Mouse (Mus musculus): ENCODE measurements around the gene Dcun1d3. TPM values are rescaled to one million over a fixed set of nuclear protein-coding genes. Genes with fewer than 3 reads are reported as not detected.

Gene Dcun1d3
- polyA plus RNA-seq, 1 experiment, result 13.0 TPM

GRCm38 (mm10) chr7:119879171-119879570, 16.9 kb downstream of the Dcun1d3 start:
- TF ChIP-seq POLR2A (IDR thresholded peaks at IDR 0.05; ENCODE audit: borderline replicate concordance, low read depth, low read length), result no peak
- TF ChIP-seq CTCF (IDR thresholded peaks at IDR 0.05; ENCODE audit: low read depth, low read length), result no peak
- H3K27ac ChIP-seq (ENCODE audit: insufficient read depth, low read depth, low read length), result peak overlapping the region; percentile 52
- peaks cover 38% of the 10 kb centered on the region for H3K4me1 ChIP-seq (ENCODE audit: control insufficient read depth, insufficient read depth, low read length)
- no peak overlapping the region for H3K4me3 ChIP-seq (ENCODE audit: insufficient read depth, low read length)

- Histone ChIP-seq H3K4me1 (ENCODE audit: control insufficient read depth, insufficient read depth, low read length) (peaks cover 39% of the 10 kb centered on the region), H3K27ac (ENCODE audit: insufficient read depth, low read depth, low read length) (no peak overlapping the region), H3K4me3 (ENCODE audit: insufficient read depth, low read length) (no peak overlapping the region)
- TF ChIP-seq CTCF (IDR thresholded peaks at IDR 0.05; ENCODE audit: low read depth, low read length) (no peak), POLR2A (IDR thresholded peaks at IDR 0.05; ENCODE audit: borderline replicate concordance, low read depth, low read length) (no peak)
Observed at GRCm38 (mm10) chr7:119875776-119876440, 20.2 kb downstream of the Dcun1d3 start.

- Histone ChIP-seq H3K27ac (ENCODE audit: insufficient read depth, low read depth, low read length) (no peak overlapping the region), H3K4me1 (ENCODE audit: control insufficient read depth, insufficient read depth, low read length) (peaks cover 24% of the 10 kb centered on the region), H3K4me3 (ENCODE audit: insufficient read depth, low read length) (no peak overlapping the region)
- TF ChIP-seq CTCF (IDR thresholded peaks at IDR 0.05; ENCODE audit: low read depth, low read length) (no peak), POLR2A (IDR thresholded peaks at IDR 0.05; ENCODE audit: borderline replicate concordance, low read depth, low read length) (no peak)
Observed at GRCm38 (mm10) chr7:119873050-119873449, 23.0 kb downstream of the Dcun1d3 start.

GRCm38 (mm10) chr7:119872204-119872603, 23.9 kb downstream of the Dcun1d3 start:
- Histone ChIP-seq H3K27ac (ENCODE audit: insufficient read depth, low read depth, low read length) (no peak overlapping the region), H3K4me3 (ENCODE audit: insufficient read depth, low read length) (no peak overlapping the region), H3K4me1 (ENCODE audit: control insufficient read depth, insufficient read depth, low read length) (peaks cover 28% of the 10 kb centered on the region)
- no peak for TF ChIP-seq POLR2A (IDR thresholded peaks at IDR 0.05; ENCODE audit: borderline replicate concordance, low read depth, low read length)
- no peak for TF ChIP-seq CTCF (IDR thresholded peaks at IDR 0.05; ENCODE audit: low read depth, low read length)

- H3K4me3 ChIP-seq (ENCODE audit: insufficient read depth, low read length), result no peak overlapping the region
- TF ChIP-seq POLR2A (IDR thresholded peaks at IDR 0.05; ENCODE audit: borderline replicate concordance, low read depth, low read length) (no peak), CTCF (IDR thresholded peaks at IDR 0.05; ENCODE audit: low read depth, low read length) (no peak)
Observed at GRCm38 (mm10) chr7:119866136-119866535, 30.0 kb downstream of the Dcun1d3 start.

GRCm38 (mm10) chr7:119864500-119864899, 31.6 kb downstream of the Dcun1d3 start:
- TF ChIP-seq CTCF (IDR thresholded peaks at IDR 0.05; ENCODE audit: low read depth, low read length) (no peak), POLR2A (IDR thresholded peaks at IDR 0.05; ENCODE audit: borderline replicate concordance, low read depth, low read length) (no peak)
- no peak overlapping the region for H3K4me3 ChIP-seq (ENCODE audit: insufficient read depth, low read length)
- peaks cover 42% of the 10 kb centered on the region for H3K4me1 ChIP-seq (ENCODE audit: control insufficient read depth, insufficient read depth, low read length)
- H3K27ac ChIP-seq (ENCODE audit: insufficient read depth, low read depth, low read length), result no peak overlapping the region

More at GRCm38 (mm10) chr7:119866136-119866535, 30.0 kb downstream of the Dcun1d3 start:
- H3K27ac ChIP-seq (ENCODE audit: insufficient read depth, low read depth, low read length), result no peak overlapping the region
- peaks cover 34% of the 10 kb centered on the region for H3K4me1 ChIP-seq (ENCODE audit: control insufficient read depth, insufficient read depth, low read length)

GRCm38 (mm10) chr7:119862167-119862566, 33.9 kb downstream of the Dcun1d3 start:
- H3K27ac ChIP-seq (ENCODE audit: insufficient read depth, low read depth, low read length), result peak overlapping the region; percentile 86
- peaks cover 27% of the 10 kb centered on the region for H3K4me1 ChIP-seq (ENCODE audit: control insufficient read depth, insufficient read depth, low read length)
- H3K4me3 ChIP-seq (ENCODE audit: insufficient read depth, low read length), result no peak overlapping the region
- no peak for TF ChIP-seq CTCF (IDR thresholded peaks at IDR 0.05; ENCODE audit: low read depth, low read length)
- TF ChIP-seq POLR2A (IDR thresholded peaks at IDR 0.05; ENCODE audit: borderline replicate concordance, low read depth, low read length), result no peak

GRCm38 (mm10) chr7:119861335-119862091, 34.6 kb downstream of the Dcun1d3 start:
- TF ChIP-seq CTCF (IDR thresholded peaks at IDR 0.05; ENCODE audit: low read depth, low read length), result no peak
- TF ChIP-seq POLR2A (IDR thresholded peaks at IDR 0.05; ENCODE audit: borderline replicate concordance, low read depth, low read length), result no peak
- Histone ChIP-seq H3K4me3 (ENCODE audit: insufficient read depth, low read length) (no peak overlapping the region), H3K4me1 (ENCODE audit: control insufficient read depth, insufficient read depth, low read length) (peaks cover 26% of the 10 kb centered on the region), H3K27ac (ENCODE audit: insufficient read depth, low read depth, low read length) (peak overlapping the region; percentile 86)

GRCm38 (mm10) chr7:119860971-119861334, 35.1 kb downstream of the Dcun1d3 start:
- H3K27ac ChIP-seq (ENCODE audit: insufficient read depth, low read depth, low read length), result peak overlapping the region; percentile 86
- TF ChIP-seq CTCF (IDR thresholded peaks at IDR 0.05; ENCODE audit: low read depth, low read length), result no peak
- no peak for TF ChIP-seq POLR2A (IDR thresholded peaks at IDR 0.05; ENCODE audit: borderline replicate concordance, low read depth, low read length)
- H3K4me3 ChIP-seq (ENCODE audit: insufficient read depth, low read length), result no peak overlapping the region
- peaks cover 26% of the 10 kb centered on the region for H3K4me1 ChIP-seq (ENCODE audit: control insufficient read depth, insufficient read depth, low read length)

GRCm38 (mm10) chr7:119860554-119860953, 35.5 kb downstream of the Dcun1d3 start:
- peaks cover 26% of the 10 kb centered on the region for H3K4me1 ChIP-seq (ENCODE audit: control insufficient read depth, insufficient read depth, low read length)
- TF ChIP-seq CTCF (IDR thresholded peaks at IDR 0.05; ENCODE audit: low read depth, low read length), result no peak
- no peak for TF ChIP-seq POLR2A (IDR thresholded peaks at IDR 0.05; ENCODE audit: borderline replicate concordance, low read depth, low read length)
- H3K27ac ChIP-seq (ENCODE audit: insufficient read depth, low read depth, low read length), result no peak overlapping the region
- H3K4me3 ChIP-seq (ENCODE audit: insufficient read depth, low read length), result no peak overlapping the region
